Mouse (Mus musculus) kidney, postnatal 14 days (tissue): ENCODE data around the gene LTO1.

Source experiments
- DNase-seq: peaks from one replicate; pipeline ENCODE4 v3.0.0; 2022; ENCODE audit warnings: mixed read lengths

The LTO1 gene

DNA sequence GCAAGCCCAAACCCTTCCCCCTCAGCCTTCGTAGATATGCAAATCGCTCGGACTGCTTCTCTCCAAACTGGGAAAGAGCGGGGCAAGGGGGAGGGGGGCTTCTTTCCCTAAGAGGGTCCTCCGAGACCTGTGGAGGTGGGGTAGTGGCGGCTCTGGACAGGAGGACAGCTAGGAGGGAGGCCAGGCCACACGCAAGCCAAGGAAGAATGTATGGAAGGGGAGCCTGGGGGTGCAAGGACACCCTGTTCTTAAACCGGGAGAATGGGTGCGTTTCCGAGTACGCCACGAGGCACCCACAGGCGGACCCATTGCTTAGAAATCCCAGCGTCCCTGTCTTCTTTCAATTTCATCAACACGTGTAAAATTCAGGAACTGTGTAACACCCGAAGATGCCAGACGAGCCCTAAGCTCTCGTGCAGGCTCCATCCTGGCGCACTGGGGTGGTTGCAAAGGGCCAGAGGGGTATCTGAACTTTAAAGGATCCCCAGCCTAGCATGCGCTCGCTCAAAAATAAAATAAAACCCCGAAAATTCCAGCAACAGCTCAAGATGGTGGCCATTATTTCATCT, 25.2 kb downstream of the LTO1 start:
- DNase-seq: peak; percentile 39

DNA sequence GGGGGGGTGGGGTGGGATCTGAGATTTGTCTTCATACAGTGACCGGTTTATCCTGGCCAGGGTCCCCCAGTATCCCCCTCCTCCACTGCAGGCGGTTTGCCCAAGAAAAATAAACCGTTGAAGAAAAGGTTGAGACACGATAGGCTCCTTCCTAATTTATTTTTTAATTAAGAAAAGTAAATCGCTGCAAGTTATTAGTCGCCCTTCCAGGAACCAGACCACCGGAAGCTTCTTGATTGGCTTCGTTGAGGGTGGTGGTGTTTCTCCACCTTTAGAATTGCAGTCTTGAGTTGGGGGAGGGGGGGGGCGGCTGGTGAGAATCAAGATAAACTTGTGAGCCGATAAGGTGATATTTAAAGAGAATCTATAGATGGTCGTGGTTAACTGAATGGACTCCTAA, 25.7 kb downstream of the LTO1 start:
- DNase-seq: no peak

DNA sequence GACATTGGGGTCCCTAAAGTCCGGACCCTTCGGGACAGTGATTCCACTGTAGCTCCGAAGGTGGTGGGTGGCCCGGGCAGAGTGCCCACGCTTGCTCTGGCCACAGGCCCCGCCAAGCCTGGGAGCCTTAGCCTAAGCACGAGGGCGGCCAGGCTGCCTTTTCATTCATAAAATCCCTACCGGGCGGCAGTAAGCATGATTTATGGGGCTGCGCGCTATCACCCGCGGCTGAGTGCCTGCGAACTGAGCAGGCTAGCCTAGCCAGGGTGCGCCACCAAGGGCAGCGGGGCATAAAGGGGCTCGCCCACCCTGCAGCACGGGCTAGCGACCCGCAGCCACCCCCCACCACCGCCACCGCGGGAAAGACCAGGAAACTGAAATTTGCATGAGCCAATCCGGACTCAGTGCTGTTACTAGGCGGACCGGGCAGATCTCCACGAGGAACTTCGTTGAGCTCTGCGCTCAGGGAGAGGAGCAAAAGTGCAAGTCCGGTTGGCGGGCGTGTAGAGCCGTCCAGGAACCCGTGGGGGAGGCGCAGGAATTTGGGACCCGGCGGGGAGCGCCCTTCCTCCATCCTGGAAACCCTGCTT, 26.4 kb downstream of the LTO1 start:
- DNase-seq: peak; percentile 94

GRCm38 (mm10) chr7:144942071-144942743, 27.3 kb downstream of the LTO1 start:
- DNase-seq: peak; percentile 38

GRCm38 (mm10) chr7:144942744-144943135, 27.8 kb downstream of the LTO1 start:
- DNase-seq: no peak

DNA sequence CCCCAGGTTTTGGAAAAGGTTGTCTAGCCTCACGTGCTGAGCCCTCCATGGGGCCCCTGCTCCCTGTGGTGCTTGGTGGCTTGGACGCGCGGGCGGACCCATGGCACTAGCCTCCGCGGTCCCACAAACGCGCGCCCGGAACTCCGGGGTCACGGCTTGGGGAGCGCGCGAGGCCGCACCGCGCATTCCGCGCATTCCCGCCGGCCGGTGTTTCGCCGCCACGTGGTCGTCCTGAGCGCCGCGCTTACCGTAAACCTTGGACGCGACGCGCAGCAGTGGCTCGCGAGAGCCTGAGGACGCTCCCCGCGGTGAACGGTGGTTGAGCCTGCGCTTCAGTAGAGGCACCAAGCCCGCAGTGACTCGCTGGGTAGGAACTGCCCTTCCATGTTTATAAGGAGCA, 28.4 kb downstream of the LTO1 start:
- peak; percentile 91 for DNase-seq

- DNase-seq: no peak
Observed at GRCm38 (mm10) chr7:144958509-144959395, 43.9 kb downstream of the LTO1 start.

GRCm38 (mm10) chr7:144963911-144964310, 49.0 kb downstream of the LTO1 start:
- no peak for DNase-seq

GRCm38 (mm10) chr7:144964316-144964715, 49.4 kb downstream of the LTO1 start:
- DNase-seq: no peak

GRCm38 (mm10) chr7:144965893-144966292, 51.0 kb downstream of the LTO1 start:
- DNase-seq: no peak

- DNase-seq: no peak
Observed at GRCm38 (mm10) chr7:144970997-144971768, 56.3 kb downstream of the LTO1 start.

GRCm38 (mm10) chr7:144971769-144972168, 56.9 kb downstream of the LTO1 start:
- no peak for DNase-seq

GRCm38 (mm10) chr7:144973461-144973860, 58.6 kb downstream of the LTO1 start:
- DNase-seq: no peak

GRCm38 (mm10) chr7:144977121-144977520, 62.2 kb downstream of the LTO1 start:
- no peak for DNase-seq

- DNase-seq: no peak
Observed at GRCm38 (mm10) chr7:144979814-144980213, 64.9 kb downstream of the LTO1 start.
